Mouse (Mus musculus): ENCODE data around the gene Gsn.

DNA sequence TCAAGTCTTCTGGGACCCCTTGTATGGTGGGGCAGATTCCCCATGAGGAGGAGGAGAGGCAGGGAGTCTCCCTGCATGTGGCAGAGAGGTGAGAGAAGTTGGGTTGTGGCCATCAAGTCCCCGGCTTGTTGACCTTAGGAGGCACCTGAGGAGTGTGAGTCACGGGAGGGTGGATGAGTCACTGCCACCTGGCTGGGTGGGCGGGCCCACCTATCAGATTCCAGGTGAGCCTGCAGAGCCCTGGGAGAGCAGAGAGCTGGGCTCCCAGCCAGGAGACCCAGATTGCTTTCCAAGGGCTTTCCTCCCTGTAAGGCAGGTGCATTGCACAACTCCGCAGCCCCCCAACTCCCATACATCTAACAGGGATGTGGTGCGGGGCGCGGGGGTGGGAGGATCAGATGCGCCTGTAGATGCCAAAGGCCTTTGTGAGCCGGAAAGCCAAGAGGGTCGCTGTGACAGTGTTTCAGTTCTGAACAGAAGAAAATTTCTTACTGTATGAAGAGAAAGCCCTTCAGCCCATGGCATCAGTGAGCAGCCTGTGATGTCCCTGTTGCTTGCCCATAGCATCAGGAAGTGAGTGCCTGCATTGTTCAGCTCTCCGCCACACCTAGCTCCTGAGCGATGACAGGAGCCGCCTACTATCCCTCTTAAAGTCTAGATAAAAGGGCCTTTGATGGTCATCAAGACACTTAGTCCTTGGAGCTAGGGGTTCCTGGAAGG is 11.1 kb downstream of the Gsn start:
- TF ChIP-seq CTCF (IDR thresholded peaks at IDR 0.05; ENCODE audit: borderline replicate concordance, insufficient read depth, low read length) (no peak), POLR2A (IDR thresholded peaks at IDR 0.05; ENCODE audit: low read depth, low read length) (no peak)

Data from embryonic fibroblast, embryonic 13.5 days (primary cell).